Mouse (Mus musculus): ENCODE measurements around the gene Mrpl57. TPM values are rescaled to one million over a fixed set of nuclear protein-coding genes. Genes with fewer than 3 reads are reported as not detected.

The Mrpl57 gene
- polyA plus RNA-seq, 1 experiment from 2014 or later, result 175 TPM

- no peak overlapping the region for H3K27ac ChIP-seq (ENCODE audit: low read depth, low read length)
- 0 out of 2 replicates have a peak, but pooled peaks cover 4% of the 10 kb centered on the region for H3K36me3 ChIP-seq (ENCODE audit: control insufficient read depth, insufficient read depth, low read length)
- no peak overlapping the region for H3K4me3 ChIP-seq (ENCODE audit: low read depth, low read length)
- 0 out of 2 replicates have a peak, but pooled peaks cover 3% of the 10 kb centered on the region for H3K4me1 ChIP-seq (ENCODE audit: control insufficient read depth, insufficient read depth, low read length)
- H3K27me3 ChIP-seq (ENCODE audit: control insufficient read depth, insufficient read depth, low read length), result no peaks in the 10 kb centered on the region
- H3K9me3 ChIP-seq (ENCODE audit: control insufficient read depth, low read length), result no peaks in the 10 kb centered on the region
- no peak overlapping the region for H3K9ac ChIP-seq (replicated peaks; ENCODE audit: low read depth, low read length)
- 95% methylated on average over 9 of the region's 9 CpGs for WGBS
- ATAC-seq (ENCODE audit: low read depth), result no peak
- no peak overlapping the region for H3K4me2 ChIP-seq (ENCODE audit: low read depth, low read length)
Observed at GRCm38 (mm10) chr14:57877921-57878320, 51.9 kb downstream of the Mrpl57 start.

Small RNA genes within 50 kb of the gene (microRNA-seq; reads per million reads assigned to microRNA genes)
- not detected for gene Mir3077

Other genes starting within 250 kb of the Mrpl57 start
- 17.5 and 18.0 TPM in 2 replicates for gene Xpo4, start 160.8 kb upstream of the Mrpl57 start, polyA plus RNA-seq (2014; fragmentation: Nextera tagmentation; extraction: Ambion mirVana)
- gene Gm49361, start 80.1 kb upstream of the Mrpl57 start, polyA plus RNA-seq (2014; fragmentation: Nextera tagmentation; extraction: Ambion mirVana), result not detected in 2 replicates
- 5.0 and 9.7 TPM in 2 replicates for gene Lats2, start 67.8 kb upstream of the Mrpl57 start, polyA plus RNA-seq (2014; fragmentation: Nextera tagmentation; extraction: Ambion mirVana)
- 21.5 and 28.5 TPM in 2 replicates for gene Sap18, start 28.1 kb upstream of the Mrpl57 start, polyA plus RNA-seq (2014; fragmentation: Nextera tagmentation; extraction: Ambion mirVana)
- gene Ska3, start within 50 bp of the Mrpl57 start, polyA plus RNA-seq (2014; fragmentation: Nextera tagmentation; extraction: Ambion mirVana), result 3.6 and 5.3 TPM in 2 replicates
- gene Zdhhc20, start 64.0 kb downstream of the Mrpl57 start, polyA plus RNA-seq (2014; fragmentation: Nextera tagmentation; extraction: Ambion mirVana), result 38.9 and 42.8 TPM in 2 replicates
- 46.5 and 56.7 TPM in 2 replicates for gene Micu2, start 173.0 kb downstream of the Mrpl57 start, polyA plus RNA-seq (2014; fragmentation: Nextera tagmentation; extraction: Ambion mirVana)
- 18.8 and 23.2 TPM in 2 replicates for gene Fgf9, start 244.3 kb downstream of the Mrpl57 start, polyA plus RNA-seq (2014; fragmentation: Nextera tagmentation; extraction: Ambion mirVana)